Mouse (Mus musculus) heart, adult 2 months (tissue): ENCODE data around the gene Pdgfra.

Experiments used
- CTCF ChIP-seq: fragments of 200-600 bp; IDR thresholded peaks from 2 replicates; pipeline ENCODE4 v1.8.1; 2022; ENCODE audit warnings: antibody characterized with exemption, mild to moderate bottlenecking, moderate library complexity
- EP300 ChIP-seq: fragments of 200-500 bp; IDR thresholded peaks from 2 replicates; pipeline ENCODE4 v1.6.1; 2011; ENCODE audit warnings: low read depth, low read length, control low read depth; ENCODE audit not compliant: insufficient read depth

GRCm38 (mm10) chr5:75106511-75106910, 45.6 kb upstream of the Pdgfra start:
- no peak for TF ChIP-seq EP300
- TF ChIP-seq CTCF, result no peak
